Mouse (Mus musculus) stomach, postnatal 0 days (tissue): Measurements from ENCODE around the gene Snx29.

Source experiments
- CTCF ChIP-seq: IDR thresholded peaks from 2 replicates; pipeline ENCODE4 v1.5.1; 2016; ENCODE audit warnings: antibody characterized with exemption, low read depth, mild to moderate bottlenecking, moderate library complexity
- EP300 ChIP-seq: optimal IDR thresholded peaks from 2 replicates; pipeline ENCODE3; 2016; ENCODE audit warnings: antibody characterized with exemption

GRCm38 (mm10) chr16:11757951-11758350 is 435.2 kb downstream of the Snx29 start:
- TF ChIP-seq CTCF (no peak), EP300 (no peak)
